In the genomic region with DNA sequence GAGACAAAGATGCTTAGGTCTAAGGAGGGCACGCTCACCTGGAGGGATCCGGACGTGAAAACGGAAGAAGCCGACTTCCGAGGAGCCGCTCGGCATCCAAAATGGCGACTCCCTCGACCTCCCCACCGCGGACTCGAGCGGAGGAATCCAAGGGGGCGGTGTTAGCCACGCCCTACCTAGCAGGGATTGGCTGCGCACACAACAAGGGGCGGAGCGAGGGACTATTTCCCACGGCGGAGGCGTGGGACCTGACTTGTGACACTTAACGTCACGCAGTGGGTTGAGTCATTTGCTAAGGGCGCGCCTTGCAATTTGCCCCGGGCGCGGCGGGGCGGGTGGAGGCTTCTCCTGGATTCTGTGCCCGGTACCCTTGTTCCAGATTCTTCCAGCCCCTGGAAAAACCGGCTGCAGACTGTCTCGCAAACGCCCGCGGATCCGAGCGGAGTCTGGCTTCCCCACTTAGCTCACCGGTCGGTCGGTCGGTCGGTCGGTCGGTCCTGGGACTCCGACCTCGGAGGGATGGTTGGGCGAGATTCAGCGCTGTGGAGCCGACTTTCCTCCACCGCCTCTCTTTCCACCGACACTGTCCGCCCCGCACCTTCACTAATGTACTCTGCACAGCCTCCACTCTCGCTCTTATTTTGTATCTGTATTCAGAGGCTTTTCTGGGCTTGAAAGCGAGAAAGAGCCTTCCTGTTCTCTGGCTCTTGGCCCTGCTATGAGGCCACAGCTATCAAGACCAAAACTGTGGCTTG, we compare ENCODE assay signal across 8 mouse cellular contexts. TPM values are rescaled to one million over a fixed set of nuclear protein-coding genes. Genes with fewer than 3 reads are reported as not detected.
DNase-seq lines count a peak whose midpoint lies in the region; ATAC-seq lines count a peak whose summit lies in the region.

A gene (minus strand): TSS at position 115 of the 755 bp plus-strand sequence.

- peaks cover 8% of the 10 kb centered on the region for H3K4me1 ChIP-seq in brown adipose tissue, adult 24 weeks (ENCODE audit: control insufficient read depth, insufficient read depth, insufficient read length, low read length)
- H3K4me1 ChIP-seq in heart, embryonic 13.5 days: peaks cover 28% of the 10 kb centered on the region
- H3K4me1 ChIP-seq in liver, embryonic 12.5 days: peaks cover 30% of the 10 kb centered on the region
- H3K4me1 ChIP-seq in stomach, embryonic 15.5 days: peaks cover 10% of the 10 kb centered on the region

- peak within 1 kb of the TSS; percentile 74 for H3K27ac ChIP-seq in brown adipose tissue, adult 24 weeks (replicated peaks; ENCODE audit: low read depth, low read length)
- peak within 1 kb of the TSS; percentile 72 for H3K27ac ChIP-seq in heart, embryonic 13.5 days (replicated peaks)
- peak within 1 kb of the TSS; percentile 80 for H3K27ac ChIP-seq in liver, embryonic 12.5 days
- peak within 1 kb of the TSS; percentile 77 for H3K27ac ChIP-seq in stomach, embryonic 15.5 days

- no peaks in the 10 kb centered on the region for H3K9me3 ChIP-seq in heart, embryonic 13.5 days
- H3K9me3 ChIP-seq in liver, embryonic 12.5 days (replicated peaks): no peaks in the 10 kb centered on the region
- no peaks in the 10 kb centered on the region for H3K9me3 ChIP-seq in stomach, embryonic 15.5 days

- H3K27me3 ChIP-seq in heart, embryonic 13.5 days (replicated peaks): no peaks in the 10 kb centered on the region
- no peaks in the 10 kb centered on the region for H3K27me3 ChIP-seq in liver, embryonic 12.5 days (replicated peaks)
- H3K27me3 ChIP-seq in stomach, embryonic 15.5 days (replicated peaks): no peaks in the 10 kb centered on the region

- peaks cover 6% of the 10 kb centered on the region; the same call in 1 of the 2 replicates for H3K36me3 ChIP-seq in heart, embryonic 13.5 days
- H3K36me3 ChIP-seq in liver, embryonic 12.5 days: peaks cover 5% of the 10 kb centered on the region; the same call in 1 of the 2 replicates
- no peaks in the 10 kb centered on the region for H3K36me3 ChIP-seq in stomach, embryonic 15.5 days

- H3K4me2 ChIP-seq in heart, embryonic 13.5 days: peak within 1 kb of the TSS; percentile 83
- peak within 1 kb of the TSS; percentile 91 for H3K4me2 ChIP-seq in liver, embryonic 12.5 days
- H3K4me2 ChIP-seq in stomach, embryonic 15.5 days: peak within 1 kb of the TSS; percentile 71

- ATAC-seq in heart, embryonic 13.5 days (ENCODE audit: extremely low read depth, insufficient number of reproducible peaks, low FRiP score, low TSS enrichment): peak; percentile 98
- ATAC-seq in liver, embryonic 12.5 days: peak; percentile 98
- peak; percentile 98 for ATAC-seq in stomach, embryonic 15.5 days (ENCODE audit: insufficient read depth, low FRiP score, low read depth)

- H3K9ac ChIP-seq in heart, embryonic 13.5 days: peak within 1 kb of the TSS; percentile 94
- H3K9ac ChIP-seq in liver, embryonic 12.5 days: peak within 1 kb of the TSS; percentile 93
- peak within 1 kb of the TSS; percentile 92 for H3K9ac ChIP-seq in stomach, embryonic 15.5 days

- under 1% methylated on average over 57 of the region's 57 CpGs for WGBS in heart, embryonic 13.5 days
- under 1% methylated on average over 57 of the region's 57 CpGs for WGBS in liver, embryonic 12.5 days (ENCODE audit: insufficient replicate concordance)
- under 1% methylated on average over 57 of the region's 57 CpGs for WGBS in stomach, embryonic 15.5 days

- peak within 1 kb of the TSS; percentile 75 for H3K4me3 ChIP-seq in brown adipose tissue, adult 24 weeks (ENCODE audit: insufficient read depth, low read depth, low read length)
- H3K4me3 ChIP-seq in heart, embryonic 13.5 days: peak within 1 kb of the TSS; percentile 77
- peak within 1 kb of the TSS; percentile 96 for H3K4me3 ChIP-seq in liver, embryonic 12.5 days
- peak within 1 kb of the TSS; percentile 99 for H3K4me3 ChIP-seq in stomach, embryonic 15.5 days (replicated peaks)

- DNase-seq in CD4-positive, CD25-positive, alpha-beta regulatory T cell, adult 2 months (ENCODE audit: low read depth, low spot score): peak; percentile 100
- peak; percentile 83 for DNase-seq in fat pad, adult 2 months (ENCODE audit: extremely low read depth, low read depth, low spot score)
- DNase-seq in kidney, postnatal 10 days: peak; percentile 99
- peak; percentile 98 for DNase-seq in natural killer cell, adult 2 months (ENCODE audit: low spot score in 2 of 2)

RNA-seq across cellular contexts. Expression of the gene that starts here (rescaled TPM):
- polyA plus RNA-seq in brown adipose tissue, adult 24 weeks (2012; ENCODE audit: insufficient read depth, insufficient read length, missing spikeins): 36.1 and 57.8 TPM in 2 replicates
- polyA plus RNA-seq in heart, embryonic 13.5 days (2015; fragmentation: Nextera tagmentation; extraction: Ambion mirVana): 81.0 and 84.8 TPM in 2 replicates
- 48.0 and 49.6 TPM in 2 replicates for polyA plus RNA-seq in liver, embryonic 12.5 days (2016; fragmentation: Nextera tagmentation; extraction: Ambion mirVana)
- polyA plus RNA-seq in stomach, embryonic 15.5 days (2015; fragmentation: Nextera tagmentation; extraction: Ambion mirVana): 129 and 135 TPM in 2 replicates

Comparison
In these comparisons a context has a peak if more than half of its experiments do, and no peak if none do; other contexts are left out.
1. Peak in every context shown above with its lines: DNase-seq, ATAC-seq, H3K4me3 ChIP-seq and H3K27ac ChIP-seq.